Mouse (Mus musculus): ENCODE measurements around the gene Gsto1. TPM values are rescaled to one million over a fixed set of nuclear protein-coding genes. Genes with fewer than 3 reads are reported as not detected.

The Gsto1 gene
- polyA plus RNA-seq (2017; shearing (Covaris generic)), result 10 to 100 TPM; 56.0 to 69.7 TPM

DNA sequence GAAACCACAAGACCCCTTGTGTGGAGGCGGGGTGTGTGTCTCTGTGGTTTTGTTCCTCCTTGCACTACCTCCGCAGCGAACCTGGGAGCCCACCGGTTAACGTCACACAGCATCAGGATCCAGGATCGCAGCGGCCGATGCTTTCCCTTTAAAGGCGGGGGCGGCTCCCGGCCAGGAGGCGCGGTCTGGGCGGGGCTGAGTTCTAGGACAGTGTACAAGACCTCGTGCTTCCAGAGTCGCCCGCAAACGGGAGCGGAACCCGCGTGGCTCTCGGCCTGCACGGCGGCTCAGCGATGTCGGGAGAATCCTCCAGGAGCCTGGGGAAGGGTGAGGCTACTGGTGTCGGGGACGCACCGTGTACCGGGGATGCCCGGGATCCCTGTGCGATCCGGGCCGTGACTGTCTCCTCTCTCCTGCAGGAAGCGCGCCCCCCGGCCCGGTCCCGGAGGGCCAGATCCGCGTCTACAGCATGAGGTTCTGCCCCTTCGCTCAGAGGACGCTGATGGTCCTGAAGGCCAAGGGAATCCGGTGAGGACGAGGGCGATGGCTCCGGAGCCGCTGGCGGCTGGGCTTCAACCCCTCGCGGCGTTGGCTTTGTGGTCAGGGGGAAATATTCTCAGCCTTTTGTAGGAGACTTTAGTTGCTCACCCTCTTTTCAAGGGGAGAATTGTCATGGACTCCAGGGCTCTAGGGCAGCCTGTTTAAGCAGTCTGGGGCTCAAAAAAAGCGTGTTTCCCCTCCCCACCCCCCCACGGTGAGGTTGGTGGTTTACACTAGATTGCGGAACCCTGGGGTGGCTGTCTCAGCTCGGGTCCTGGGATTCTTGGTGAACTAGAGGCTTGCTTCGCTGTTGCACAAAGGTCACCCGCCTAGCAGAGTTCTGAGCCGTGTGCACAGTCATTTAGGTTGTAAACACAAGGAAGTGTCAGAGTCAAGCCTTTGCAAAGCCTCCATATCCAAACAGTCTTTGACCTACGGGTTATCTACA lies at the start of gene Gsto1:
Gene Gsto1, plus strand, starts transcription at position 175 of the 988 bp plus-strand sequence.

GRCm38 (mm10) chr19:47865353-47865947 lies 10.7 kb downstream of the Gsto1 start, which contains the start of gene Gsto2:
Gsto2 (plus strand) TSS chr19:47865534.

Other genes starting within 250 kb of the Gsto1 start
- gene Col17a1, start 162.9 kb upstream of the Gsto1 start, polyA plus RNA-seq (2017; shearing (Covaris generic)), result under 1 TPM; 0.16 to 0.34 TPM
- gene Sfr1, start 123.3 kb upstream of the Gsto1 start, polyA plus RNA-seq (2017; shearing (Covaris generic)), result 100 to 1,000 TPM; 138 to 165 TPM
- 1 to 10 TPM in 1 of 2 experiments, not detected in 1; 1.2 TPM for gene Gsto2, start 10.6 kb downstream of the Gsto1 start, polyA plus RNA-seq (2017; shearing (Covaris generic))
- gene Cfap43, start 64.3 kb downstream of the Gsto1 start, polyA plus RNA-seq (2017; shearing (Covaris generic)), result under 1 TPM; 0.17 to 0.90 TPM
- gene Itprip, start 64.3 kb downstream of the Gsto1 start, polyA plus RNA-seq (2017; shearing (Covaris generic)), result 10 to 100 TPM; 21.2 to 33.2 TPM
- not detected for gene Cfap58, start 82.7 kb downstream of the Gsto1 start, polyA plus RNA-seq (2017; shearing (Covaris generic))

Data from activated CD4-positive, CD25-positive, alpha-beta regulatory T cell (primary cell).